Mouse (Mus musculus): ENCODE data around the gene Naga. TPM values are rescaled to one million over a fixed set of nuclear protein-coding genes. Genes with fewer than 3 reads are reported as not detected.

The Naga gene
- total and polyA plus RNA-seq, 2 experiments = 30.1 to 67.0 TPM

DNA sequence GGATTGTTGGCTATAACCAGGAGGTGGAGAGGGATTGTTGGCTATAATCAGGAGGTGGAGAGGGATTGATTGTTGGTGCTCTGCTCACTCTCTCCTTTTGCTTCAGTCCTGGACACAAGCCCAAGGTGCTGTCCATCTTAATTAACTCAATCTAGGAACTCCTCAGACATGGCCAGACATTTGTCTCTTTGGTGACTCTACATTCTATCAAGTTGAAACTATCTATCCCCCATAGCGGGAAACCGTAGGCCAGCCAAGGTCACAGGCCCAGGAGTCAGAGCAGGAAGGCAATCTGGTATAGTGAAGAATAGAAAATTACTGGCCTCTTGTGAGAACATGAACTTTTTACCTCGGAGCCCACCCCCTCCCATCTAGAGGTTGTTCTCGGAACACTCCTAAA lies 23.5 kb upstream of the Naga start:
- 71% methylated on average over 4 of the region's 4 CpGs for WGBS
- no peak overlapping the region for H3K4me3 ChIP-seq (ENCODE audit: insufficient read depth, low read depth, low read length)
- peak overlapping the region; percentile 27; the same call in 1 of the 2 replicates for H3K9ac ChIP-seq (ENCODE audit: low read depth, low read length)
- no peaks in the 10 kb centered on the region for H3K36me3 ChIP-seq (ENCODE audit: control insufficient read depth, insufficient read depth, low read length)
- DNase-seq (ENCODE audit: extremely low read depth, low read depth, low spot score) = peak; percentile 60
- no peaks in the 10 kb centered on the region for H3K27me3 ChIP-seq (ENCODE audit: control insufficient read depth, insufficient read depth, low read length)
- peak overlapping the region; percentile 98 for H3K27ac ChIP-seq (replicated peaks; ENCODE audit: insufficient read depth, low read depth, low read length)
- H3K79me2 ChIP-seq (ENCODE audit: control insufficient read depth, insufficient read depth, low read length) = no peaks in the 10 kb centered on the region
- TF ChIP-seq CTCF (IDR thresholded peaks at IDR 0.05; ENCODE audit: low read depth, low read length) = no peak
- peaks cover 17% of the 10 kb centered on the region for H3K4me1 ChIP-seq (ENCODE audit: control insufficient read depth, insufficient read depth, low read length)

DNA sequence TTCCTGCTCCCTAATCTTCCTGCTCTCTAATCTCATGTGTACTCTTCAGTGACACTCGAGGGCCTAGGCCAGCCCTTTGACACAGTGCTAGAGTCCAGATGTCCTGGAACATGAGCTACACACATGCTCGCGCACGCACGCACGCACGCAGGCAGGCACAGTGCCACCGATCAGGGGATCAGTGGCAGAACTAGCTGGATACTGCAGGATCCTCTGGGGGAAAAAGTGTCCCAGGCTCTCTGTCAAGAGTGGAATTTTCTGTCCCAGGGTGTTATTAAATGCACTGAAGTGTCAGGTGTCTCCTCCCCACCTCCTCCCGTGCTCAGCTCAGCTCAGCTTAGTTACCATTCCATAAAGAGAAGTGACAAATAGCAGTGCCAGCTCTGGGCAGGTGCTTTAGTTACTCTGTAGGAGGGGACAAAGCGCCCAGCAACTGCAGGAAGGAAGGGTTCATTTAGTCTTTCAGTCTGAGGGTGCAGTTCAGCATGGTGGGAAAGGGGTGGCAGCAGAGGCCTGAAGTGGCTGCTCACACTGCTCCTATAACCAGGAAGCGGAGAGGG lies 22.8 kb upstream of the Naga start:
- DNase-seq (ENCODE audit: extremely low read depth, low read depth, low spot score) = peak; percentile 93

DNA sequence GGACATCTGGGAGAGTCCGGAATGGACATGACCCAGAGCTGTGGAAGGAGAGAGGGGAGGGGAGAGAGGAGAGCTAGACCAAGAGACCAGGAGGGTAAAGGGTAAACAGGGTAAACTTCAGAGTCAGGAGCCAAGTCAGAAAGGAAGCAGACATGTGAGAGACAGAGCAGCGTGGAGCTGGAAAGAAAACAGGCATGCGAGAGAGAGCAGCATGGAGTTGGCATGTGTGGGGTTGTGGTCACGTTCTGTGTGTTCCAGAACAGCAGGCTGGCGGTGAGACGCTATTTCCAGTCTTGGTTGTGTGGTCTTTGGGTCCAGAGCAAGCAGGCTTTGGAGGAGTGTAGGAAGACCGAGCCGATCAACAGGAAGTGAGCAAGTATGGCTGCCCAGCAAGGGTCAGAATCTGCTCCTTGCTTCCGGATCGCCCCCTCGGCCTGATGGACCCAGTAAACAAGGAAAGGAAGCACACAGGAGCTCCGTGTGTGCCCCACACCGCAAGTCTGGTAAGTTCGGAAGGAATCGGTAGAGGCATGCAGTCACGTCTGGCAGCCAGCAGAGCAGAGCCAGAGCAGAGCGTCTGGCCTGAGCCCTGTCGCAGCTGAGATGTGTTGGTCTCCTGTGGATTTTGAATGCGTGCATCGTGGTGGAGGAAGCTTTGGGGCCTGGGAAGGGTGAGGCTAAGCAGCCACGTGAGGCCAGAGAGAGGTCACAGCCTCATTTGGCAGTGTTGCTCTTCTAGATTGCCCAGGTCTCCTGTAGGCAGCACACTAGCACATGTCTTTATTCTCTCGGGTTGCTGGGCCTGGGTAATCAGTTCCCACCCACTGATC lies 19.9 kb upstream of the Naga start:
- Histone ChIP-seq H3K9ac (ENCODE audit: low read depth, low read length) (peak overlapping the region; percentile 48), H3K27ac (replicated peaks; ENCODE audit: insufficient read depth, low read depth, low read length) (peak overlapping the region; percentile 61), H3K27me3 (ENCODE audit: control insufficient read depth, insufficient read depth, low read length) (no peaks in the 10 kb centered on the region), H3K4me3 (ENCODE audit: insufficient read depth, low read depth, low read length) (peak overlapping the region; percentile 37), H3K36me3 (ENCODE audit: control insufficient read depth, insufficient read depth, low read length) (no peaks in the 10 kb centered on the region), H3K4me1 (ENCODE audit: control insufficient read depth, insufficient read depth, low read length) (peaks cover 17% of the 10 kb centered on the region), H3K79me2 (ENCODE audit: control insufficient read depth, insufficient read depth, low read length) (peaks cover 4% of the 10 kb centered on the region)
- no peak for TF ChIP-seq CTCF (IDR thresholded peaks at IDR 0.05; ENCODE audit: low read depth, low read length)
- no peak for TF ChIP-seq POLR2A (IDR thresholded peaks at IDR 0.05; ENCODE audit: extremely low read depth, insufficient read depth, low read length)
- peak; percentile 75 for DNase-seq (ENCODE audit: extremely low read depth, low read depth, low spot score)
- 59% methylated on average over 22 of the region's 22 CpGs for WGBS

More for the DNA sequence above, 22.8 kb upstream of the Naga start:
- Histone ChIP-seq H3K4me1 (ENCODE audit: control insufficient read depth, insufficient read depth, low read length) (peaks cover 17% of the 10 kb centered on the region), H3K27me3 (ENCODE audit: control insufficient read depth, insufficient read depth, low read length) (no peaks in the 10 kb centered on the region), H3K9ac (ENCODE audit: low read depth, low read length) (peak overlapping the region; percentile 68), H3K27ac (replicated peaks; ENCODE audit: insufficient read depth, low read depth, low read length) (peak overlapping the region; percentile 98), H3K79me2 (ENCODE audit: control insufficient read depth, insufficient read depth, low read length) (no peaks in the 10 kb centered on the region), H3K4me3 (ENCODE audit: insufficient read depth, low read depth, low read length) (no peak overlapping the region), H3K36me3 (ENCODE audit: control insufficient read depth, insufficient read depth, low read length) (no peaks in the 10 kb centered on the region)
- TF ChIP-seq CTCF (IDR thresholded peaks at IDR 0.05; ENCODE audit: low read depth, low read length) (peak; percentile 71), POLR2A (IDR thresholded peaks at IDR 0.05; ENCODE audit: extremely low read depth, insufficient read depth, low read length) (0 out of 2 replicates have a peak, but pooled peaks have one; percentile 19)
- 8% methylated on average over 11 of the region's 11 CpGs for WGBS

DNA sequence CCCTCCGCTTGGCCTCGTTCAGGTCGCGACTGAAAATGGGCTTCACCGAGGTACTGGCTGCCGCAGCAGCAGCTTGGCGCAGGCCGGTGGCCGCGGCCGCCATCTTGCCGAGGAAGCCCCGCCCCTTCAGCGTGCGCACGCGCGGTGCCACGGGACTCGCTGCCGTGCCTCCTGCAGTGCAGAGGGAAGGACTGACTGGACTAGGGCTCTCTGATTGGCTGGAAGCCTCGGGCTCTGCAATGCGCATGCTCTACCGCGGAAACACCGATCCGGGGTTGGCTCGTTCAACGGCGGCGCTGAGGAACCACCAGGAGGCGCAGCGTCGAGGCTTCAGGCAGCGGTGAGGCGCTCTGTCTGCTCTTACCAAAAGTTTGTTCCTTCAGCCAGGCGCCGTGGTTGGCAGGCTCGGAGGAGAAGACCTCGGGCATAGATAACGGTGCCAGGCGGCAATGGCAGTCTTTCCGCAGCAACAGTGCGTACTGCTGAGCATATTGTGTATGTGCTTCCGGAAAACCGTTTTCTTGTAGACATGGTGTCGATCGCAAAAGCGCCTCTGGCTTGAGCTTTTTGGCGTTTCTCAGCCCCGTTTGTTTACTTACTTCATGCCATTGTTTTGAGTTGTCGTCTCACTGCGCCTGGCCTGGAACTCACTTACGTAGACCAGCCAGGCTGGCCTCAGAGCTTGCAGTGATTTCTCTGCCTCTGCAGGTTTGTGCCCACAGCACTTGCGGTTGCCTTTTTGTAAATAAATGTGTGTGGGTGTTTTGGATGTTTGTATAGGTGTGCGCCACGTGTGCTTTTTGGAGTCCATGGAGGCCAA lies 15.6 kb upstream of the Naga start, which contains the start of gene Ndufa6:
Gene Ndufa6, minus strand, starts transcription at position 197 of the 820 bp plus-strand sequence.
- Histone ChIP-seq H3K27me3 (ENCODE audit: control insufficient read depth, insufficient read depth, low read length) (no peaks in the 10 kb centered on the region), H3K4me3 (ENCODE audit: insufficient read depth, low read depth, low read length) (peak within 1 kb of the TSS; percentile 90), H3K27ac (replicated peaks; ENCODE audit: insufficient read depth, low read depth, low read length) (peak within 1 kb of the TSS; percentile 95), H3K4me1 (ENCODE audit: control insufficient read depth, insufficient read depth, low read length) (peaks cover 22% of the 10 kb centered on the region), H3K36me3 (ENCODE audit: control insufficient read depth, insufficient read depth, low read length) (peaks cover 11% of the 10 kb centered on the region), H3K9ac (ENCODE audit: low read depth, low read length) (peak within 1 kb of the TSS; percentile 97), H3K79me2 (ENCODE audit: control insufficient read depth, insufficient read depth, low read length) (peaks cover 21% of the 10 kb centered on the region)
- under 1% methylated on average over 57 of the region's 57 CpGs for WGBS
- peak; percentile 97 for DNase-seq (ENCODE audit: extremely low read depth, low read depth, low spot score)
- TF ChIP-seq POLR2A (IDR thresholded peaks at IDR 0.05; ENCODE audit: extremely low read depth, insufficient read depth, low read length) = peak; percentile 94
- TF ChIP-seq CTCF (IDR thresholded peaks at IDR 0.05; ENCODE audit: low read depth, low read length) = peak; percentile 97

DNA sequence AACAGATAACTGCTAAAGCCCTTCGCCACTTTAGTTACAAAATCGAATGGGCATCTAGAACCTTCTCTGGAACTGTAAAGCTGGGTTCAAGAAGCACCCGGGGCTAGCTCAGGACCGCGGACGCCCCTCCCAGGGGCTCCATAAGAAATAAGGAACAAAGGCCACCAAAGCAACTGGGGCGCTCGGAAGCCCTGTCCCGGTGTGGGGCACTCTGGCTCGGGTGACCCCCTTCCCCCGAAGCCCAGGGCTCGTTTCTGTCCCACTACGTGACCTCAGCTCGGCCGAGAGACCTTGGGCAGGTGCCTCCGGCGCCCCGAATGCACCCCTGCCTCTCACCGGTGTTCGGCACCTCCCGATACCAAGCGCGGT lies 15.0 kb upstream of the Naga start:
- Histone ChIP-seq H3K27ac (replicated peaks; ENCODE audit: insufficient read depth, low read depth, low read length) (peak overlapping the region; percentile 95), H3K9ac (ENCODE audit: low read depth, low read length) (peak overlapping the region; percentile 97), H3K4me1 (ENCODE audit: control insufficient read depth, insufficient read depth, low read length) (peaks cover 20% of the 10 kb centered on the region), H3K79me2 (ENCODE audit: control insufficient read depth, insufficient read depth, low read length) (peaks cover 21% of the 10 kb centered on the region), H3K36me3 (ENCODE audit: control insufficient read depth, insufficient read depth, low read length) (peaks cover 14% of the 10 kb centered on the region), H3K4me3 (ENCODE audit: insufficient read depth, low read depth, low read length) (peak overlapping the region; percentile 90), H3K27me3 (ENCODE audit: control insufficient read depth, insufficient read depth, low read length) (no peaks in the 10 kb centered on the region)
- under 1% methylated on average over 23 of the region's 23 CpGs for WGBS
- TF ChIP-seq POLR2A (IDR thresholded peaks at IDR 0.05; ENCODE audit: extremely low read depth, insufficient read depth, low read length) = no peak
- no peak for TF ChIP-seq CTCF (IDR thresholded peaks at IDR 0.05; ENCODE audit: low read depth, low read length)
- no peak for DNase-seq (ENCODE audit: extremely low read depth, low read depth, low spot score)
